Mouse (Mus musculus) naive thymus-derived CD4-positive, alpha-beta T cell, adult 2 months (primary cell): ENCODE results near the gene Fggy.

Experiments
- DNase-seq: peaks from one replicate; pipeline ENCODE4 v3.0.0-alpha.2; 2011; ENCODE audit warnings: low read depth

The Fggy gene

GRCm38 (mm10) chr4:95778528-95778927 lies 221.2 kb downstream of the Fggy start:
- DNase-seq, result no peak

GRCm38 (mm10) chr4:95784146-95784895 lies 227.0 kb downstream of the Fggy start:
- DNase-seq, result no peak

DNA sequence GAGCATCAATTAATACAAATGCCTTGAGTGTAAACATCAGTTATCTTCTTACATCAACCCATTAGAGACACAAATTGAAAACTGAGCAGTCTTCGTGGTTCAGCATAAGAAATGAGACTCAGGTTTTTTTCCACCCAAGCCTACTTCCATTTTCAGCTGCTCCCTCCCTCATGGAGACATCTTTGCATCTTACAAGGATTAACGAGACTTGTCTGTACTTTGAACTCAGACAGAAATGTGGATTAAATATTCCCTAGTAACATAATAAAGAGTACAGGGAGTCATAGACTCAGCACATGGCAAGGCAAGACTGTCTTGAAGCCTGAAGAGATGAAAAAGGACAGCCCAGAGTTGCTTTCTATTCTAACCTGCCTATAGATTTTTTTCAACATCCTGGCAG lies 230.3 kb downstream of the Fggy start:
- no peak for DNase-seq

- DNase-seq, result no peak
Measured at GRCm38 (mm10) chr4:95788867-95789266, 231.6 kb downstream of the Fggy start.

- no peak for DNase-seq
Measured at GRCm38 (mm10) chr4:95791913-95792475, 234.7 kb downstream of the Fggy start.

- DNase-seq, result no peak
Measured at GRCm38 (mm10) chr4:95793647-95794328, 236.5 kb downstream of the Fggy start.

DNA sequence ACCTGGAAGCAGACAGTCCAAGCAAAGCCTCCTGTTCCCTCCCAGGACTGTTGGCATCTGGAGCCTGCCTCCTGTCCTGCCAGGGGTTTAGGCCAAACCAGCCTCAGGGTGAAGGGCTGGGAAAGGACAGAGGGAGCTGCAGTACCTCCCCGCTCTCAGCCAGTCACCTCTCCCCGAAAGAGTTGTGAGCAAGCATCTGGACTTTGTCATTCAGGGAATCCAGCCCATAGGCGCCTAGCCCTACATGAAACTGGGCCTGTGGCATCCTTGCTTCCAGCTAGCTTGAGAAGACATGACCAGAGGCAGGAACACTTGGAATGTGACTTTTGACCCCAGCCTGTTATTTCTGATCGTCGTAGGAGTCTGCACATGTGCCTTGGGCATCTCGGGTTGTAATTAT lies 237.3 kb downstream of the Fggy start:
- no peak for DNase-seq

GRCm38 (mm10) chr4:95795283-95795682 lies 238.0 kb downstream of the Fggy start:
- DNase-seq, result no peak

DNA sequence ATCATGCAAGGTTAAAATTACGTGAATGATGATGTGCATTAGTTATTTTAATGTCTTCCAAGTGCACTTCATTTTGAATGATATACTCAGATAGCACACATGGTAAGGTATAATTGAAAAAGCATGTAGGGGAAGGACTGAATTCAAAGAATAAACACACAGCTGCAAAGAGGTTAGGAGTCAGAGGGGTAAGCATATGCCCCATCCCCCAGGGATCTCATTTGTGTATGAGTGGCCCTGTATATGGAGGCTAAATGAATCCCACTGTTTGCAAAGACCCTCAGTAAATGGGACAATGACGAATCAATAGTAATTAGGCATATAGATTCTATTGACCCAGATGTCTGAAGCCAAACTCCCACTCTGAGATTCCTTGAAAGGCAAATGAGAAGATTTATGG lies 262.3 kb downstream of the Fggy start:
- no peak for DNase-seq

DNA sequence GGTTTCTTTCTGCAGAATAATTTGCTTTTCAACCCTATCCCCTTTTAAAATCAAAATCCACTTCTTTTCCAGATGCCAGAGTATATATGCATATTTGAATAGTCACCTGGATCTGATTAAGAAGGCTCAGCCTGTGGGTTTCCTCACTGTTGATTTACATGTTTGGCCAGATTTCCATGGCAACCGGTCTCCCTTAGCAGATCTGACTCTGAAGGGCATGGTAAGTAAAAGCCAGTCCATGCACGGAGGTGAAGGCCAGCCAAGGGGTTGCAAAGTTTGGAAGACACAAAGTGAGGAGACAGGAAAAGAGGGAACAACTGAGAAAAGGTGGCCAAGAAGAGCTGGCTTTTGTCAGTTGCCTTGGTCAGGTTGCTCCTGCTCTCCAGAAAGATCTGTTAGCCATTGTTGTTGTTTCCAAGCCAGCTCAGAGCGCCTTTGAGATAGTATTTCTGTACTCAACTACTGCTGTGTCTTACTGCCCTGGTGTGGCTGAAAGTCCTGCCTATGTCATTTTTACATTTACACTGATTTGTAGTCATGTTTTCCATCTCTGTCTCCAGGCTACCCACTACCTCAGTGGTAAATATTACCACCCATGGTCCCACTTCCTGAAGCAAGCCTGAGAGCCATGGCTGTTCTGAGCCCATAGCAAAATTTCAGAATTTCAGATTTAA lies 264.7 kb downstream of the Fggy start:
- DNase-seq, result no peak

- DNase-seq, result no peak
Measured at GRCm38 (mm10) chr4:95828164-95828563, 270.9 kb downstream of the Fggy start.

GRCm38 (mm10) chr4:95830320-95830719 lies 273.0 kb downstream of the Fggy start:
- DNase-seq, result no peak

DNA sequence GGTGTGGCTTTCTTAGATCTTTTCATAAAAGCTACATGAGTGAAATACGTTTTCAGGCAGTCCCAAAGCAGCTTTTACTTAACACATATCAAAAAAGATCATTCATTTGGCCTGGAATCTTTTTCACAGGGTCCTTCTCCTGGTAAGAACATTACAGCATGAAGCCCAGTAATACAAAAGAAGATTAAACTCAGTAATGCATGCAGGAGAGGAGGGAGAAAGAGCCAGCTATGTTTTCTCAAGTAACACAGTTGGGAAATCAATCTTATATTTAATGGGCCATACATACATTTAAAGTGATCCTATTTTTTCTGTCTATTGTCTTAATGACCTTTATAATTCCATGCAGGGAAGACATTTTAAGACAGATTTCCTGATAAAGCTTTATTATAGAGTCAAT lies 282.6 kb downstream of the Fggy start:
- no peak for DNase-seq

DNA sequence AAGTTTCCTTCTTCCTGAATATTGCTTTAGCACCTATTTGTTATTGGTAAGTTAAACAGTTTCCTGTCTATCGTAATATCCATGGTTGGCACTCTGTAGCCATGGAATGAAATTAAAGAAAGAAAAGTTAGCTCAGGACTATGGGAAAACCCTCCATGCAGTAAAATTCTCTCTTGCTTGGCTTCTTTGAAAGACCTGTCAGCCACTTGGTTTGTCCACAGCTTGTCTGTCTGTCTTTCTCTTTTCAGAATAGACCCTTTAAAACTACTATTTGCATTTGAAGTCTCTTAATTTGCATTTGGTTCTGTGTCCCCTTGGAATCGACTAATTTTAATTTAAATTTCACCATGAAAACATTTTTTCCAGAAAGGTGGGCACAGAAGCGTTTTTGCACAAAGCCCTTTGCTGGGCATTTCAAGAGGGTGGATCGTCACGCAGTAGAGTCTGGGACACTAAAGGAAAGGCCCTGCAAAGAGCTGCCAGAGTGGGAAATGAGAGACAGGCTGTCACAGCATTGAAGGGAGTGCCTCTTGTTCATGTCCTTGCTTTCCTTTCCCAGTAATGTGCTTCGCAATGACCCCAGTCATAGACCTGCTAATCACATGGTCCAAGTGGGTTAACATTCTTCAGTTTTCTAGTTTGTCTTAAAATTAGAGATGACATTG lies 283.2 kb downstream of the Fggy start:
- no peak for DNase-seq

DNA sequence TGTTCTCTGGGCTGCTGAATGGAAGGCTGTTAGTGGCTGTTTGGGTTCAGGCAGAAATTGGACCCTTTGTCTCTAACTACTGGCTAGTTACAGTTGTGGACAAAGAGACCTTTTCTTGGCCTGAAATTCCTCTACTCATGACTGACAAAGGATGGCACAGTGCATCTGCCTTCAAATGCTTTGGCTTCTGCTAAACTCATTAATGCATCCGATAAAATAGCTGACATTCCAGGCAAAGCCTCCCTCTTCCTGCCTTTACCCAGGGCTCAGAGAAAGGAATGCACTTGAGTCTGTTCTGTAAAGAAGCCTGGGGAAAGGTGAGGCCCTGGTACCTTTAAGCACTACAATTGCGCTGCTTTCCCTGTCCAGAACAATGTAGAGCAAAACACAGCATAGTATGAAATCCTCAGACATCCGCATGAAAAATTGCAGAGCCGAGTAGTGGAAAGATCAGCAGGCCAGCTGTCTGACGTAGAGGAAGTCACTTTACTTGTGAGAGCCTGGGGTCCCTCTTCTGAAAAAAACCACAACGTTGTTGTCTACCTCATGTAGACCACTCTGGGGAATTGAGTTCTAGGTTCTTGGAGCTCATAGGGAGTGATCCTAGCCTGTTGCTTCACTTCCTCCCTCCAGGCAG lies 288.8 kb downstream of the Fggy start:
- no peak for DNase-seq

- DNase-seq, result no peak
Measured at GRCm38 (mm10) chr4:95847219-95847618, 289.9 kb downstream of the Fggy start.

DNA sequence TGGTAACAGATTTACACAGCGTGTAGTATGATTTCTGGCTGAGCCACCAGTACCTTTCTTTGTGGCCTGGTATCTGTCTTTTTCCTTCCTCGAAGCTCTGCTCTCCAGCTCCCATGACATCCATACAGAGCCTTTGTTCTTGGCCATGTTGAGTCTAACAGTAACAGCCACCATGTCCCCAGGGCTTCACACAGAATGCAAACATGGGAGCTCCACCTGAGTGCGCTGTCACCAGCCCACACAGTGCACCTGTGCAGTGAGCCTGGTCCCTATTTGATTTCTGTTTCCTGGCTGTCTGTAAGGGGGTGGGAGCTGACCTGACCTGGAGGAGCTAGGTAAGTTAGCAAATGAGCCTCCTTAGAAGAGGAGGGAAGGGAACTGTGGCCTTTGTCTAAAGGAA lies 290.4 kb downstream of the Fggy start:
- no peak for DNase-seq

DNA sequence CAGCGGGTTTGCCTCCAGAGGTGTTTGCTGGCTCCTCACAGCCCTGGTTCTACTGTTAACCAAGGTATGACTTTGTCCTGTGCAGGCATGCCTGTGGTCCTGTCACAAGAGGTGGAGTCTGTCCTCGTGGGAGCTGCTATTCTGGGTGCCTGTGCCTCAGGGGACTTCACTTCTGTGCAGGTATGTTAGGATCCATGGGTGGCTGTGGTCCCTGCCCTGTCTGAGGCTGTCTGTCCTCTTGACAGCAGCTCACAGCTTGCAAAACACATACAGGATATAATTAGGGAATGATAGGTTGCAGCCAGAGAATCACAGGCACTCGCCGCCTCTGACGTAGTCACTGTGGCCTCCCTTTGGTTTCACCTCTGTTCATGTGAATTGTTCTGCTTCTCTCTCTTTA lies 292.2 kb downstream of the Fggy start:
- no peak for DNase-seq

DNA sequence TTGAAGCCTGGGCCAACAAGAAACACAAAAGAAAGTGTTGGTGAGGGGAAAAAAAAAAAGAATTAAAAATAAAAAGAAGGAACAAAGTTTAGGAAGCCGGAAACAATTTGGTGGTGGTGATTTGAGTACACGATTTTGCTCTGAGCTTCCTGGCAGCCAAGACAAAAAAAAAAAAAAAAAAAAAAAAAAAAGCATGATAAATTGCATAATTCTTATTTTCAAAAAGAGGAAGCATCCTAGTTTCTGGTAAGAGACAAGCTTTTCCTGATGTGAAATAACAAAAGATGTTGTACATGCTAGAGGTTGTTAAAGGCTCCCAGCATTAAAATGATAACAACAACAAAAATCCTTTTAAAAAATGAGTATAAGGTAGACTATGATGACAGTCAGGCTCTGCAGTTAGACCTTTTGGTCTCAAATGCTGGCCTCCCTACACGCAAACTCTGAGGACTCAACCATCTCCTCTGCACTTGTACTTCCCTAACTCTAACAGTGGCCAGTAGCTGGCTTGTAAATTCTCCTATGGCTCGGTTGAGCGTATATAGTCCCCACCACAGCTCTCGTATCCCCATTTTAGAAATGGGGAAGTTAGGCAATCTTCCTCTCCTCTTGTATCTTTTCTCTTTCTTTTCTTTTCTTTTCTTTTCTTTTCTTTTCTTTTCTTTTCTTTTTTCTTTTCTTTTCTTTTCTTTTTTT lies 292.9 kb downstream of the Fggy start:
- no peak for DNase-seq

DNA sequence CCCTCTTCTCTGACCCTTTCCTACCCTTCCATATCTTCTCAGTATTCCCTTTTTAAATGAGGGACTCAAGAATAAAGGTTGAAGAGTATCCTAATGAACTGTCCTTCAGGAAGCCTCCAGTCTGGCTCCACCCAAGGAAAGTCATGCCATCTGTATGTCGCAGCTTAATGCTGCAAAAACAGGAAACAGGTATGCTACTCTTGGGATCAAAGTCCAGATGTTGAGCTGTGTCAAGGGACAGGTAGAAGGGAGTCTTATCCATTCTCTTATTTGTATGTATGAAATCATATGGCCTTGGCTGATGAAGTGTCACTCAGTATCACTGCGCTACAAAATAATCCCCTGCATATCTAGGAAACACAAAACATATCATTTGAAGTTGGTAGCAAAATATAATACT lies 294.9 kb downstream of the Fggy start:
- no peak for DNase-seq

GRCm38 (mm10) chr4:95856008-95856407 lies 298.7 kb downstream of the Fggy start:
- no peak for DNase-seq
